Mouse (Mus musculus): ENCODE data around the gene Patl1.
"Not testable (repeated sequence)": the region's sequence is repeated elsewhere in the genome, so short reads cannot be mapped to it uniquely, and the experiment has no call there.

DNA sequence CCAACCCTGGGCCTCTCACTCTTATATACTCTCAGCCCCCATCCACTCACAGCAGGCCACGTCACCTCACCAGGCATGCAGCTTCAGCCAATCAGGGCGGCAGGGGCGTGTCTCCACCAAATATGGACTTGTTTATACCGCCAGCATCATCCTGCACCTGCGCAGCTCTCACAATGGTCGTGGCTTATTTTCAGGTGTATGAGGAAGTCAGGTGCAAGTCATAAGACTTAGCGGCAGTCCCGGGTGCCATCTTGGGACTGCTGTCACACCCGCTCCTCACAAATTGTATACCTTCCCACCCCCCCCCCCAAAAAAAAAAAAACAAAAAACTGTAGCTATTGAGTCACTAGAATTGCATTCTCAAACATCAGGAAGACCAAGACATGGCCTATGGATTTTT lies 34.3 kb downstream of the Patl1 start:
- not testable (repeated sequence) for TF ChIP-seq E2F4 (IDR thresholded peaks at IDR 0.05; ENCODE audit: insufficient read depth); MAX (IDR thresholded peaks at IDR 0.05; ENCODE audit: low read depth); POLR2AphosphoS2 (IDR thresholded peaks at IDR 0.05; ENCODE audit: insufficient read length, low read depth); POLR2A (IDR thresholded peaks at IDR 0.05; ENCODE audit: insufficient read length, low read depth); REST (IDR thresholded peaks at IDR 0.05; ENCODE audit: insufficient read depth, insufficient read length); MYOD1 (IDR thresholded peaks at IDR 0.05; ENCODE audit: control insufficient read depth in 1 of 3, insufficient read length in 2 of 3, low read depth in 2 of 3); TCF3 (IDR thresholded peaks at IDR 0.05; ENCODE audit: insufficient read length, low read depth); MYOG (IDR thresholded peaks at IDR 0.05; ENCODE audit: control insufficient read depth in 1 of 3, insufficient read depth in 1 of 3, insufficient read length in 2 of 3, low read depth in 2 of 3); USF1 (IDR thresholded peaks at IDR 0.05; ENCODE audit: low read depth)
